Mouse (Mus musculus) hindbrain, embryonic 12.5 days (tissue): ENCODE results near the gene Atxn7l3b. TPM values are rescaled to one million over a fixed set of nuclear protein-coding genes. Genes with fewer than 3 reads are reported as not detected.

Experiments
- ATAC-seq: fragments of 200-750 bp; cut with Nextera tagmentation; 2 replicates; pipeline ENCODE4 v1.8.0; 2017; ENCODE audit warnings: moderate TSS enrichment; ENCODE audit not compliant: low FRiP score
- H3K27ac ChIP-seq: fragments of 300-500 bp; sonication (generic); 2 replicates; pipeline ENCODE4 v1.5.1; 2016; ENCODE audit warnings: mild to moderate bottlenecking
- H3K27me3 ChIP-seq: fragments of 300-500 bp; sonication (generic); 2 replicates; pipeline ENCODE4 v1.6.1; 2016; ENCODE audit warnings: mild to moderate bottlenecking
- H3K36me3 ChIP-seq: fragments of 300-500 bp; sonication (generic); 2 replicates; pipeline ENCODE4 v1.6.1; 2016; ENCODE audit warnings: mild to moderate bottlenecking
- H3K4me1 ChIP-seq: fragments of 300-500 bp; sonication (generic); 2 replicates; pipeline ENCODE4 v1.6.1; 2016
- H3K4me2 ChIP-seq: fragments of 300-500 bp; sonication (generic); replicated peaks from 2 replicates; pipeline ENCODE4 v1.6.1; 2016; ENCODE audit warnings: mild to moderate bottlenecking
- H3K4me3 ChIP-seq: fragments of 300-500 bp; sonication (generic); 2 replicates; pipeline ENCODE4 v1.5.1; 2016; ENCODE audit warnings: mild to moderate bottlenecking
- H3K9ac ChIP-seq: fragments of 300-500 bp; sonication (generic); 2 replicates; pipeline ENCODE4 v1.6.1; 2016; ENCODE audit warnings: mild to moderate bottlenecking, moderate library complexity
- H3K9me3 ChIP-seq: fragments of 300-500 bp; sonication (generic); replicated peaks from 2 replicates; pipeline ENCODE4 v1.6.1; 2016; ENCODE audit warnings: mild to moderate bottlenecking
- WGBS: fragments of 180-500 bp; shearing (Covaris S2); methylation state at CpG from one replicate; pipeline ENCODE4 v1.1.7; 2016; 5-methylcytosine and 5-hydroxymethylcytosine counted together
- polyA plus RNA-seq: library from polyadenylated mRNA; unstranded; fragments of >200 nt; fragmentation: Nextera tagmentation; extraction: Ambion mirVana; gene quantifications from 2 replicates; pipeline ENCODE4 v1.2.1, GENCODE M21; 2016

Gene Atxn7l3b
- polyA plus RNA-seq, 1 experiment from 2014 or later: 362 TPM

GRCm38 (mm10) chr10:112900243-112900642, 28.6 kb downstream of the Atxn7l3b start:
- Histone ChIP-seq H3K4me2 (no peak overlapping the region), H3K4me1 (no peaks in the 10 kb centered on the region), H3K4me3 (no peak overlapping the region), H3K27ac (0 out of 2 replicates have a peak overlapping the region, but pooled peaks have one; percentile 17), H3K9me3 (no peaks in the 10 kb centered on the region), H3K9ac (no peak overlapping the region), H3K36me3 (no peaks in the 10 kb centered on the region), H3K27me3 (no peaks in the 10 kb centered on the region)
- 76% methylated on average over 7 of the region's 7 CpGs for WGBS
- peak; percentile 68 for ATAC-seq

DNA sequence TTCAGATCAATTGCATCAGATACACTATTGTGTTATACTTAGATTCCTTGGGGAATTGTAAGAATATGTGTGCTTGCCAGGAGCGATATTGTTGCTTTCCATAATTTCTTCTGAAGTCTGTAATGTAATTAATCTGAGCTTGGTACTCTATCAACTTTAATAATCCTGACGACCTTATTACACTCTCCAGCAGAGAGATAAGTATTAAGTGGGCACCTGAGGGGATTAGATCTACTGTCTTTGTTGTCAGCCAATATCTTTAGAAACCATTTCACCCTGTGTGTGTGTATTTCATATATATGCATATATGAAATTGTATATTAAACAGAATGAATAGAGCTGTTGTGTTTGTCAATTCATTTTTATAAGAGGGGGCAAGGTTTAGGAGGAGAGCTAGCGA, 29.0 kb downstream of the Atxn7l3b start:
- no peak overlapping the region for H3K4me3 ChIP-seq
- H3K27me3 ChIP-seq: no peaks in the 10 kb centered on the region
- no peaks in the 10 kb centered on the region for H3K36me3 ChIP-seq
- H3K9me3 ChIP-seq: no peaks in the 10 kb centered on the region
- 66% methylated on average over 3 of the region's 3 CpGs for WGBS
- no peak overlapping the region for H3K9ac ChIP-seq
- H3K27ac ChIP-seq: no peak overlapping the region
- no peak overlapping the region for H3K4me2 ChIP-seq
- no peaks in the 10 kb centered on the region for H3K4me1 ChIP-seq
- ATAC-seq: peak; percentile 35; the same call in 1 of the 2 replicates

DNA sequence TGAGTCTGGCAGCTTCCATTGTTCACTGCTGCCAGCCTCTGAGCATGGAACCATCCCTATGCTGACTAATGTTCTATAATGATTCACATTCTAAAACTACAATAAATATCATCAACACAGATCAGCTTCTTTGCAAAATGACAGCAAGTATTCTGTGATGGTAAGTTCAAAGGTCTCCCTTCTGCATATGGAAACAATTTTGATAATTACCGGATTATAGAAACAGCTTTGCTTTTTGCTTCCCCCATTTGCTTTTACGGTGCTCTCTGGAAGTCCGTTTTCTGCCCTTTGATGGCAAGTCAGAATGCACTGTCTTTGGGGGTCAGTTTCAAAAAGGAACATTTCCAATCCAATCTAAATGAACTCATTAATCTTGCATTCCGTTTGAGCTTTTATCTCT, 32.2 kb downstream of the Atxn7l3b start:
- no peak for ATAC-seq
- Histone ChIP-seq H3K27ac (no peak overlapping the region), H3K27me3 (no peaks in the 10 kb centered on the region), H3K4me3 (no peak overlapping the region), H3K4me2 (no peak overlapping the region), H3K9me3 (no peaks in the 10 kb centered on the region), H3K36me3 (no peaks in the 10 kb centered on the region), H3K4me1 (no peaks in the 10 kb centered on the region), H3K9ac (no peak overlapping the region)
- WGBS: 51% methylated on average over 4 of the region's 4 CpGs

DNA sequence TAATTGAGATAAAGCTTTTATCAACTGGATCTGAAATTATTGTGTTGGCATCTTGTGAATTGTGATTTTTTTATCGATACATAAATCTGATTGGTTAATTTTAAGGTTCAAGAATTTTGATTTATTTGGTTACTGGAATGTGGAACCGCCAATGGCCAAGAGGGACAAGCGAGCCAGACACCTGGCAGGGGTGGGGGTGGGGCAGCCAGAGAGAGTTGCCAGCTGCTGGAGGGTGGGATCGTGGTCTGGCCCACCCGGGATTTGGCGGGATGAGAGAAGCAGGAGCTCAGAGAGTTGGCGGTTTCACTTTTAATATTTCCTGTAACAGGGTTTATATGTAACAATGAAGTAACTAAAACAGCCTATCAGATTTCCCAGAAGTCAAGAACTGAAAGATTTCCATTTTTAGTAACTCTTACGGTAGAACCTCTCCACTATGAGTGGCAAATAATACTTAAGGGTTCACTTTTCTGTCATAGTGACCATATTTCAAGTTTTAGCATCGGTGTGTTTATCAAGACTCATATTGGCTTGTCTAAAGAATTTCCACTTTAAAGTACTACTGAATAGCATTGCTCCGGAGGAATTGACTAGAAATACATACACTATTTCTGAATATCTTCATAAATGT, 35.1 kb downstream of the Atxn7l3b start:
- ATAC-seq: no peak
- WGBS: 90% methylated on average over 10 of the region's 10 CpGs
- Histone ChIP-seq H3K4me2 (no peak overlapping the region), H3K9ac (no peak overlapping the region), H3K27ac (no peak overlapping the region), H3K27me3 (no peaks in the 10 kb centered on the region), H3K9me3 (no peaks in the 10 kb centered on the region), H3K36me3 (no peaks in the 10 kb centered on the region), H3K4me3 (no peak overlapping the region), H3K4me1 (no peaks in the 10 kb centered on the region)

GRCm38 (mm10) chr10:112884064-112884463, 44.7 kb downstream of the Atxn7l3b start:
- H3K4me1 ChIP-seq: 0 out of 2 replicates have a peak, but pooled peaks cover 3% of the 10 kb centered on the region
- H3K4me3 ChIP-seq: no peak overlapping the region
- H3K36me3 ChIP-seq: no peaks in the 10 kb centered on the region
- no peak overlapping the region for H3K27ac ChIP-seq
- no peak overlapping the region for H3K9ac ChIP-seq
- H3K9me3 ChIP-seq: no peaks in the 10 kb centered on the region
- no peaks in the 10 kb centered on the region for H3K27me3 ChIP-seq
- peak; percentile 55 for ATAC-seq
- no peak overlapping the region for H3K4me2 ChIP-seq
- WGBS: 64% methylated on average over 9 of the region's 9 CpGs

DNA sequence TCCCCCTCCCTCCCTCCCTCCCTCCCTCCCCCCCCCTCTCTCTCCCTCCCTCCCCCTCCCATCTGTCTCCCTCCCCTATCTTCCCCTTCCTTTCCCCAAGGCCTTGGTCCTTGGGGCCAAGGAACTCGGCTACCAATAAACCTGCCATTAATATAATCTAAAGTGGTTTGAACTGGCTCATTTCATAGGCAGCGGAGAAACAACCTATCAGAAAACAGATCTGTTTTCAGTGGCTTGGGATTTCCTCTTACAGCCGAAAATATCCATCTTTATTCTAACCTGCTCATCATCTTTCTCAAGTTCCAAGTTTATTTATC, 45.2 kb downstream of the Atxn7l3b start:
- no peaks in the 10 kb centered on the region for H3K36me3 ChIP-seq
- no peaks in the 10 kb centered on the region for H3K27me3 ChIP-seq
- H3K4me1 ChIP-seq: 0 out of 2 replicates have a peak, but pooled peaks cover 3% of the 10 kb centered on the region
- no peak; the same call in none of the 2 replicates for ATAC-seq
- H3K4me3 ChIP-seq: no peak overlapping the region
- no peak overlapping the region for H3K27ac ChIP-seq
- 37% methylated on average over 3 of the region's 3 CpGs for WGBS
- no peak overlapping the region for H3K4me2 ChIP-seq
- H3K9ac ChIP-seq: no peak overlapping the region
- H3K9me3 ChIP-seq: no peaks in the 10 kb centered on the region

DNA sequence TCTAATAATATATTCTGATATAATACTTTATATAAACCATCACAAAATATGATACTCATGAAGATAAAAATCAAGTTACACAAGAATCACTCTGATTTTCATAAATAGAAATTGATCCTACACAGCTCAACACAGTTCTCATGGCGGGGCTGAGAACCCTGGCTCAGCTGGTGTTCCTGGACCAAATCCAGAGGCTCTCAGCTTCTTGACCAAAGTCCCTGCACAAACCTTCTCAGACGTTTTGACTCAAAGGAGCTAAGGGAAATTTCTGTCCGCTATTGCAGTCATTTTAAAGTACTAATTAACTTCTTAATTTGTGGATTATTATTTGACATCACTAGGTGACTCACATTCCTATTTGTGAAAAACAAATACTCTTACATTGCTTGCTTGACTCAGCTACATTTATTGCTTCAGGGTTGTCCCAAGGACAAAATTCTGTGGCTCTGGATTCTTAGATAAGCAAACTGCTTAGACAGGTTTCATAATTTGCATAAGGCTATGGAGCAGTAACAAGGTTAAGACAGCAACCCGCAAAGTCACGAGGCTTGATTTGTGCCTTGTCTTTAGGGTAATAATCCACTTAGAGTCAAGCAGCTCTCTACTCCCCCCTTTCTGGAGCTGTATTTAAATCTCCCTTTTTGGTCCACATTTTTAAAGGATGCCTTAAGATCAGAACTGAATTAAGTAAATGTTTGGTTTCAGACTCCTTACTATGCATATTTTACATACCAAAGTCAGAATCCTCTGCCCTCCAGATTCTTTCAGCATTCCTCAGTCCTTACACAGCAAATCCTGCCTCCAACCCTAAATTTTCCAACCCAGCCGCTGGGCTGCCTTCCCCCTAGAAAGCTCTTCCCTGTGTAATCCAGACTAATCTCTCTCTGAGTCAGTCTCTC, 45.8 kb downstream of the Atxn7l3b start:
- H3K4me1 ChIP-seq: 0 out of 2 replicates have a peak, but pooled peaks cover 3% of the 10 kb centered on the region
- H3K4me2 ChIP-seq: no peak overlapping the region
- ATAC-seq: peak; percentile 77
- no peak overlapping the region for H3K27ac ChIP-seq
- H3K4me3 ChIP-seq: no peak overlapping the region
- 44% methylated on average over 6 of the region's 6 CpGs for WGBS
- no peaks in the 10 kb centered on the region for H3K36me3 ChIP-seq
- no peaks in the 10 kb centered on the region for H3K9me3 ChIP-seq
- H3K9ac ChIP-seq: no peak overlapping the region
- H3K27me3 ChIP-seq: no peaks in the 10 kb centered on the region

DNA sequence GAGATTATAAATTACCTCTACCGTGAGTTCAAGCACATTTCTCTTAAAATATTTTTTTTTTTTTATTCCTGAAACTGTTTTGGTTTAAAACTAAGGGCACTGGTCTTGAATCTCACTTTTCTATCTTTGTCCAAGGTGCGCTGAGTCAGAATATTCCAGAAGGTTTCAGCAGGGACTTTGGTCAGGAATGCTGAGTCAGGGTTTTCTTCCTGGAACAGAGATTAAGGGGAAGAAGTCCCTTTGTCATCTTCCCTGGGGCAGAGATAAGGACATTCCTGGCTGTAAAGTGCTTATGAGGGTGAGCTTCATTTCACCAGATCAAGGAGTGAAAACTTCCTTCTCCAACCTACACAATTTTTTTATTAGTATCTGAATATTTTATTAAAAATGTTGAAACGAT, 46.7 kb downstream of the Atxn7l3b start:
- no peak overlapping the region for H3K4me2 ChIP-seq
- no peaks in the 10 kb centered on the region for H3K36me3 ChIP-seq
- no peaks in the 10 kb centered on the region for H3K9me3 ChIP-seq
- H3K27ac ChIP-seq: no peak overlapping the region
- H3K27me3 ChIP-seq: no peaks in the 10 kb centered on the region
- H3K4me1 ChIP-seq: 0 out of 2 replicates have a peak, but pooled peaks cover 3% of the 10 kb centered on the region
- ATAC-seq: no peak
- no peak overlapping the region for H3K4me3 ChIP-seq
- no peak overlapping the region for H3K9ac ChIP-seq
- 89% methylated on average over 3 of the region's 3 CpGs for WGBS

GRCm38 (mm10) chr10:112876655-112877393, 52.0 kb downstream of the Atxn7l3b start:
- Histone ChIP-seq H3K27me3 (no peaks in the 10 kb centered on the region), H3K4me3 (no peak overlapping the region), H3K9me3 (no peaks in the 10 kb centered on the region), H3K36me3 (no peaks in the 10 kb centered on the region), H3K4me1 (0 out of 2 replicates have a peak, but pooled peaks cover 3% of the 10 kb centered on the region), H3K27ac (0 out of 2 replicates have a peak overlapping the region, but pooled peaks have one; percentile 35), H3K9ac (no peak overlapping the region), H3K4me2 (no peak overlapping the region)
- peak; percentile 90 for ATAC-seq
- 38% methylated on average over 1 of the region's 1 CpGs for WGBS
